Mouse (Mus musculus) midbrain, embryonic 10.5 days (tissue): Measurements from ENCODE around the gene Tectb. TPM values are rescaled to one million over a fixed set of nuclear protein-coding genes. Genes with fewer than 3 reads are reported as not detected.

Experiments
- DNase-seq: peaks from one replicate; pipeline ENCODE4 v3.0.0-alpha.2; 2017; ENCODE audit warnings: low spot score
- H3K27ac ChIP-seq: fragments of 300-500 bp; sonication (generic); replicated peaks from 2 replicates; pipeline ENCODE4 v1.5.1; 2016; ENCODE audit warnings: mild to moderate bottlenecking
- H3K27me3 ChIP-seq: fragments of 300-500 bp; sonication (generic); 2 replicates; pipeline ENCODE4 v1.6.1; 2016; ENCODE audit warnings: low read depth, mild to moderate bottlenecking; ENCODE audit not compliant: poor library complexity, severe bottlenecking
- H3K36me3 ChIP-seq: fragments of 300-500 bp; sonication (generic); 2 replicates; pipeline ENCODE4 v1.6.1; 2016; ENCODE audit warnings: mild to moderate bottlenecking, moderate library complexity
- H3K4me1 ChIP-seq: fragments of 300-500 bp; sonication (generic); 2 replicates; pipeline ENCODE4 v1.6.1; 2016
- H3K4me3 ChIP-seq: fragments of 300-500 bp; sonication (generic); 2 replicates; pipeline ENCODE4 v1.5.1; 2016; ENCODE audit warnings: mild to moderate bottlenecking, moderate library complexity
- H3K9me3 ChIP-seq: fragments of 300-500 bp; sonication (generic); replicated peaks from 2 replicates; pipeline ENCODE4 v1.6.1; 2016; ENCODE audit warnings: mild to moderate bottlenecking
- WGBS: fragments of 180-500 bp; shearing (Covaris S2); methylation state at CpG from one replicate; pipeline ENCODE4 v1.1.7; 2016; 5-methylcytosine and 5-hydroxymethylcytosine counted together
- polyA plus RNA-seq: library from polyadenylated mRNA; unstranded; fragments of >200 nt; fragmentation: Nextera tagmentation; extraction: Ambion mirVana; gene quantifications from 2 replicates; pipeline ENCODE4 v1.2.1, GENCODE M21; 2016

The Tectb gene
- polyA plus RNA-seq, 1 experiment from 2014 or later, result not detected

- peak; percentile 89 for DNase-seq
- Histone ChIP-seq H3K9me3 (no peaks in the 10 kb centered on the region), H3K27me3 (peaks cover 8% of the 10 kb centered on the region; the same call in 1 of the 2 replicates), H3K27ac (peak overlapping the region; percentile 71), H3K36me3 (no peaks in the 10 kb centered on the region), H3K4me1 (peaks cover 8% of the 10 kb centered on the region), H3K4me3 (peak overlapping the region; percentile 52)
- WGBS, result 3% methylated on average over 20 of the region's 20 CpGs
Measured at GRCm38 (mm10) chr19:55218192-55218739, 37.7 kb downstream of the Tectb start.

GRCm38 (mm10) chr19:55218741-55219221 is 38.2 kb downstream of the Tectb start:
- peak overlapping the region; percentile 52 for H3K4me3 ChIP-seq
- peak overlapping the region; percentile 71 for H3K27ac ChIP-seq
- H3K27me3 ChIP-seq, result peaks cover 8% of the 10 kb centered on the region; the same call in 1 of the 2 replicates
- DNase-seq, result no peak
- peaks cover 8% of the 10 kb centered on the region for H3K4me1 ChIP-seq
- no peaks in the 10 kb centered on the region for H3K9me3 ChIP-seq
- WGBS, result 14% methylated on average over 12 of the region's 12 CpGs
- H3K36me3 ChIP-seq, result no peaks in the 10 kb centered on the region

- 76% methylated on average over 8 of the region's 8 CpGs for WGBS
- H3K4me3 ChIP-seq, result no peak overlapping the region
- H3K27me3 ChIP-seq, result peaks cover 8% of the 10 kb centered on the region; the same call in 1 of the 2 replicates
Measured at GRCm38 (mm10) chr19:55219359-55219758, 38.8 kb downstream of the Tectb start.

GRCm38 (mm10) chr19:55221208-55221607 is 40.7 kb downstream of the Tectb start:
- H3K27ac ChIP-seq, result no peak overlapping the region

More at GRCm38 (mm10) chr19:55219359-55219758, 38.8 kb downstream of the Tectb start:
- no peaks in the 10 kb centered on the region for H3K36me3 ChIP-seq
- no peak overlapping the region for H3K27ac ChIP-seq
- H3K9me3 ChIP-seq, result no peaks in the 10 kb centered on the region
- no peak for DNase-seq
- peaks cover 8% of the 10 kb centered on the region for H3K4me1 ChIP-seq

GRCm38 (mm10) chr19:55222268-55222667 is 41.7 kb downstream of the Tectb start:
- Histone ChIP-seq H3K9me3 (no peaks in the 10 kb centered on the region), H3K4me3 (no peak overlapping the region), H3K36me3 (no peaks in the 10 kb centered on the region), H3K27me3 (peaks cover 8% of the 10 kb centered on the region; the same call in 1 of the 2 replicates), H3K27ac (no peak overlapping the region), H3K4me1 (peaks cover 8% of the 10 kb centered on the region)
- 97% methylated on average over 9 of the region's 9 CpGs for WGBS
- no peak for DNase-seq

More at GRCm38 (mm10) chr19:55221208-55221607, 40.7 kb downstream of the Tectb start:
- H3K4me1 ChIP-seq, result peaks cover 8% of the 10 kb centered on the region
- no peak overlapping the region for H3K4me3 ChIP-seq
- 82% methylated on average over 6 of the region's 6 CpGs for WGBS
- H3K27me3 ChIP-seq, result peaks cover 8% of the 10 kb centered on the region; the same call in 1 of the 2 replicates
- H3K9me3 ChIP-seq, result no peaks in the 10 kb centered on the region
- H3K36me3 ChIP-seq, result no peaks in the 10 kb centered on the region
- no peak for DNase-seq

- H3K4me3 ChIP-seq, result no peak overlapping the region
- DNase-seq, result no peak
- 72% methylated on average over 5 of the region's 5 CpGs for WGBS
- peaks cover 5% of the 10 kb centered on the region; the same call in 1 of the 2 replicates for H3K4me1 ChIP-seq
- H3K9me3 ChIP-seq, result no peaks in the 10 kb centered on the region
- H3K27me3 ChIP-seq, result no peaks in the 10 kb centered on the region
- no peak overlapping the region for H3K27ac ChIP-seq
- no peaks in the 10 kb centered on the region for H3K36me3 ChIP-seq
Measured at GRCm38 (mm10) chr19:55226621-55227020, 46.1 kb downstream of the Tectb start.

- Histone ChIP-seq H3K4me1 (peaks cover 8% of the 10 kb centered on the region), H3K9me3 (no peaks in the 10 kb centered on the region), H3K27me3 (no peaks in the 10 kb centered on the region), H3K27ac (no peak overlapping the region), H3K36me3 (no peaks in the 10 kb centered on the region), H3K4me3 (no peak overlapping the region)
- no peak for DNase-seq
- 88% methylated on average over 7 of the region's 7 CpGs for WGBS
Measured at GRCm38 (mm10) chr19:55227135-55227534, 46.6 kb downstream of the Tectb start.

GRCm38 (mm10) chr19:55231081-55231480 is 50.5 kb downstream of the Tectb start:
- DNase-seq, result no peak
- Histone ChIP-seq H3K27me3 (no peaks in the 10 kb centered on the region), H3K4me1 (peaks cover 10% of the 10 kb centered on the region), H3K27ac (no peak overlapping the region), H3K4me3 (no peak overlapping the region), H3K9me3 (no peaks in the 10 kb centered on the region), H3K36me3 (no peaks in the 10 kb centered on the region)
- whole genome bisulfite sequencing, result 86% methylated on average over 10 of the region's 10 CpGs

- 69% methylated on average over 8 of the region's 8 CpGs for WGBS
- Histone ChIP-seq H3K4me3 (no peak overlapping the region), H3K36me3 (no peaks in the 10 kb centered on the region), H3K27ac (no peak overlapping the region), H3K4me1 (peaks cover 10% of the 10 kb centered on the region), H3K9me3 (no peaks in the 10 kb centered on the region), H3K27me3 (no peaks in the 10 kb centered on the region)
- no peak for DNase-seq
Measured at GRCm38 (mm10) chr19:55232136-55232535, 51.6 kb downstream of the Tectb start.

GRCm38 (mm10) chr19:55236026-55236425 is 55.5 kb downstream of the Tectb start:
- 60% methylated on average over 2 of the region's 2 CpGs for WGBS
- no peak overlapping the region for H3K27ac ChIP-seq
- H3K4me3 ChIP-seq, result no peak overlapping the region
- no peaks in the 10 kb centered on the region for H3K36me3 ChIP-seq
- no peaks in the 10 kb centered on the region for H3K9me3 ChIP-seq
- H3K4me1 ChIP-seq, result peaks cover 5% of the 10 kb centered on the region; the same call in 1 of the 2 replicates
- no peak for DNase-seq
- H3K27me3 ChIP-seq, result no peaks in the 10 kb centered on the region

- H3K9me3 ChIP-seq, result no peaks in the 10 kb centered on the region
- no peak for DNase-seq
- no peak overlapping the region for H3K4me3 ChIP-seq
- H3K27ac ChIP-seq, result no peak overlapping the region
- WGBS, result 83% methylated on average over 5 of the region's 5 CpGs
- peaks cover 5% of the 10 kb centered on the region; the same call in 1 of the 2 replicates for H3K4me1 ChIP-seq
- H3K27me3 ChIP-seq, result no peaks in the 10 kb centered on the region
- no peaks in the 10 kb centered on the region for H3K36me3 ChIP-seq
Measured at GRCm38 (mm10) chr19:55236564-55236963, 56.0 kb downstream of the Tectb start.

GRCm38 (mm10) chr19:55239766-55240426 is 59.4 kb downstream of the Tectb start:
- Histone ChIP-seq H3K4me3 (no peak overlapping the region), H3K36me3 (no peaks in the 10 kb centered on the region), H3K4me1 (peaks cover 2% of the 10 kb centered on the region; the same call in 1 of the 2 replicates), H3K27ac (no peak overlapping the region), H3K27me3 (no peaks in the 10 kb centered on the region), H3K9me3 (no peaks in the 10 kb centered on the region)
- no peak for DNase-seq
- 85% methylated on average over 6 of the region's 6 CpGs for WGBS

- DNase-seq, result no peak
- H3K4me1 ChIP-seq, result peaks cover 3% of the 10 kb centered on the region; the same call in 1 of the 2 replicates
- 80% methylated on average over 6 of the region's 6 CpGs for WGBS
- no peak within 1 kb of the TSS for H3K27ac ChIP-seq
- H3K27me3 ChIP-seq, result no peaks in the 10 kb centered on the region
- no peaks in the 10 kb centered on the region for H3K36me3 ChIP-seq
- H3K4me3 ChIP-seq, result no peak within 1 kb of the TSS
- H3K9me3 ChIP-seq, result no peaks in the 10 kb centered on the region
Measured at GRCm38 (mm10) chr19:55241186-55241645, 60.7 kb downstream of the Tectb start, which contains the start of gene Gucy2g. Gene Gucy2g (minus strand): TSS chr19:55241236.
